Mouse (Mus musculus) neural tube, embryonic 11.5 days (tissue): ENCODE data around the gene Cdca4. TPM values are rescaled to one million over a fixed set of nuclear protein-coding genes. Genes with fewer than 3 reads are reported as not detected.
A peak's percentile ranks its signal among the peaks of the same experiment; 100 is the strongest.

Source experiments
- ATAC-seq: fragments of 200-750 bp; cut with Nextera tagmentation; 2 replicates; pipeline ENCODE4 v1.8.0; 2017; ENCODE audit warnings: moderate number of reproducible peaks, mild to moderate bottlenecking, moderate TSS enrichment, moderate library complexity; ENCODE audit not compliant: insufficient read depth, low FRiP score, low TSS enrichment
- DNase-seq: peaks from one replicate; pipeline ENCODE4 v3.0.0-alpha.2; 2015; ENCODE audit warnings: low spot score
- H3K27ac ChIP-seq: fragments of 300-500 bp; sonication (generic); 2 replicates; pipeline ENCODE4 v1.5.1; 2014; ENCODE audit warnings: low read depth, mild to moderate bottlenecking, low read length
- H3K27me3 ChIP-seq: fragments of 300-500 bp; sonication (generic); 2 replicates; pipeline ENCODE4 v1.6.1; 2014; ENCODE audit warnings: mild to moderate bottlenecking, low read length, mixed read lengths; ENCODE audit not compliant: control insufficient read depth, insufficient read depth
- H3K36me3 ChIP-seq: fragments of 300-500 bp; sonication (generic); 2 replicates; pipeline ENCODE4 v1.6.1; 2014; ENCODE audit warnings: mild to moderate bottlenecking, low read length, moderate library complexity, mixed read lengths; ENCODE audit not compliant: control insufficient read depth, insufficient read depth
- H3K4me1 ChIP-seq: fragments of 300-500 bp; sonication (generic); 2 replicates; pipeline ENCODE4 v1.6.1; 2014; ENCODE audit warnings: low read length, mixed read lengths; ENCODE audit not compliant: control insufficient read depth, insufficient read depth
- H3K4me2 ChIP-seq: fragments of 300-500 bp; sonication (generic); 2 replicates; pipeline ENCODE4 v1.6.1; 2014; ENCODE audit warnings: low read depth, mild to moderate bottlenecking, moderate library complexity
- H3K4me3 ChIP-seq: fragments of 300-500 bp; sonication (generic); 2 replicates; pipeline ENCODE4 v1.5.1; 2014; ENCODE audit warnings: low read depth, low read length
- H3K9ac ChIP-seq: fragments of 300-500 bp; sonication (generic); 2 replicates; pipeline ENCODE4 v1.6.1; 2014; ENCODE audit warnings: mild to moderate bottlenecking, low read length
- H3K9me3 ChIP-seq: fragments of 300-500 bp; sonication (generic); 2 replicates; pipeline ENCODE4 v1.6.1; 2016; ENCODE audit warnings: low read length; ENCODE audit not compliant: control insufficient read depth
- WGBS: fragments of 180-500 bp; shearing (Covaris S2); extraction: QIAGEN DNeasy Blood & Tissue Kit; methylation state at CpG from one replicate; pipeline ENCODE4 v1.1.7; 2014; 5-methylcytosine and 5-hydroxymethylcytosine counted together
- polyA plus RNA-seq: library from polyadenylated mRNA; unstranded; fragments of >200 nt; fragmentation: Nextera tagmentation; extraction: Ambion mirVana; gene quantifications from 2 replicates; pipeline ENCODE4 v1.2.1, GENCODE M21; 2014

Gene Cdca4
- polyA plus RNA-seq, 1 experiment from 2014 or later = 173 TPM

DNA sequence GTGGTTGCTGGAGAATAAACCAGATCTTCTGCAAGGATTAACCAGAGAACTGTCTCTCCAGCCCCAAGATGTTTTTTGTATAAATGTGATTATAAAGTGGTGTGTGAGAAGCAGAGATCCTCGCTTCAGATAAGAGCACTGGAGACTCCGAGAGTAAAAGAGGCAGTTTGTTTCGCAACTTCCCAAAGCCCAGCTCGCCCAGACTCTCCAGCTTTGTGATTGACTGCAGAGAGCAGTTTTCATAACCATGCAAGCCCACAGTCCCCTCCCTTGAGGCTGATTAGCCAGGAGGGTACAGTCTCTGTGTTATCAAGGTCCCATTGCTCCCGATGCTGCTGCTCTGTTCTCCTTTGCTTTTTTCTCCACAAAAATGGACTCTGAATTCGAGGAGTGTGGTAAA, 4.3 kb upstream of the Cdca4 start:
- no peaks in the 10 kb centered on the region for H3K36me3 ChIP-seq
- H3K4me3 ChIP-seq = no peak overlapping the region
- H3K27me3 ChIP-seq = no peaks in the 10 kb centered on the region
- H3K27ac ChIP-seq = no peak overlapping the region
- ATAC-seq = no peak
- DNase-seq = peak; percentile 9
- no peaks in the 10 kb centered on the region for H3K9me3 ChIP-seq
- no peak overlapping the region for H3K9ac ChIP-seq
- 94% methylated on average over 6 of the region's 6 CpGs for WGBS
- H3K4me1 ChIP-seq = peaks cover 7% of the 10 kb centered on the region
- no peak overlapping the region for H3K4me2 ChIP-seq

GRCm38 (mm10) chr12:112832411-112832810, 3.2 kb upstream of the Cdca4 start:
- Histone ChIP-seq H3K4me2 (no peak overlapping the region), H3K4me3 (no peak overlapping the region), H3K4me1 (peaks cover 16% of the 10 kb centered on the region), H3K9me3 (no peaks in the 10 kb centered on the region), H3K27me3 (no peaks in the 10 kb centered on the region), H3K36me3 (peaks cover 4% of the 10 kb centered on the region), H3K27ac (no peak overlapping the region), H3K9ac (no peak overlapping the region)
- DNase-seq = peak; percentile 1
- 92% methylated on average over 5 of the region's 5 CpGs for WGBS
- no peak for ATAC-seq

DNA sequence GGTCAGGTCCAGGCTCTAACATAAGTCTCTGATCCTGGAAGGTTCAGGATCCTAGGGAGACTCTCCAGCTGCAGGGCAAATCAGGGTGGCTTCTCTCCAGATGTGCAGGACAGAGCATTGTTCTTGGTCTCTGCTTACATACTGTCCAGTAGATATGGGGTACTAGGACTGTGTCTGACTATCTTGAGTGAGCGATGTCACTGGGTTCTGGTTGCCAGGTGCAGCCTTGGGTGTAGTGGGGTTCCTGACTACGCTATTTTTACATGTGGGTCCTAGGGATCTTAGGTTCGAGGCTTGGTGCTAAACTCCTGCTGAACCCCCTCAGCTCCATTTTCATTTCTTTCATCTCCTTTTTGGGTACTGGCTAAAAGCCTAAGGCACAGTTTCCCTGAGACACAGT, 1.3 kb upstream of the Cdca4 start:
- H3K4me3 ChIP-seq = peak overlapping the region; percentile 99
- 87% methylated on average over 3 of the region's 3 CpGs for WGBS
- no peak for DNase-seq
- no peaks in the 10 kb centered on the region for H3K9me3 ChIP-seq
- H3K4me1 ChIP-seq = peaks cover 20% of the 10 kb centered on the region
- peak overlapping the region; percentile 99 for H3K9ac ChIP-seq
- H3K27ac ChIP-seq = no peak overlapping the region
- ATAC-seq = no peak
- H3K4me2 ChIP-seq = peak overlapping the region; percentile 68
- H3K36me3 ChIP-seq = peaks cover 9% of the 10 kb centered on the region
- no peaks in the 10 kb centered on the region for H3K27me3 ChIP-seq

DNA sequence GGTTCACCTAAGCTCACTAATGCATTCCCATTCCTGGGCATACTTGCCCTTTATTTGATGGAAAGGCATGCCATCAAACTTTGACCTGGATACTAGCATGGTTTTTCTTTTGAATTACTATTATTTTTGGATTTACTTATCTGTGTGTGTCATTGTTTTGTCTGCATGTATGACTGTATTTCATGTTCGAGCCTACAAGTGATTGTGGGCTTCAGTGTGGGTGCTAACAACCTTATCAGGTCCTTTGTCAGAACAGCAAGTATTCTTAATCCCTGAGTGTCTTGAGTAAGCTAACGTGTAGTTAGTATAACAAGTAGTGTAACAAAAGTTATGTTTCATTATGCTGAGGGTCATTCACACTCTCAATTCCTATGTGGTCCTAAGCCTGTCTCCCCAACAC, 918 bp upstream of the Cdca4 start:
- H3K27ac ChIP-seq = 0 out of 2 replicates have a peak overlapping the region, but pooled peaks have one; percentile 39
- H3K36me3 ChIP-seq = peaks cover 9% of the 10 kb centered on the region
- no peaks in the 10 kb centered on the region for H3K27me3 ChIP-seq
- ATAC-seq (no peak), DNase-seq (no peak)
- H3K9me3 ChIP-seq = no peaks in the 10 kb centered on the region
- H3K9ac ChIP-seq = peak overlapping the region; percentile 99
- peak overlapping the region; percentile 99 for H3K4me3 ChIP-seq
- peaks cover 20% of the 10 kb centered on the region for H3K4me1 ChIP-seq
- peak overlapping the region; percentile 68 for H3K4me2 ChIP-seq
- 46% methylated on average over 2 of the region's 2 CpGs for WGBS

DNA sequence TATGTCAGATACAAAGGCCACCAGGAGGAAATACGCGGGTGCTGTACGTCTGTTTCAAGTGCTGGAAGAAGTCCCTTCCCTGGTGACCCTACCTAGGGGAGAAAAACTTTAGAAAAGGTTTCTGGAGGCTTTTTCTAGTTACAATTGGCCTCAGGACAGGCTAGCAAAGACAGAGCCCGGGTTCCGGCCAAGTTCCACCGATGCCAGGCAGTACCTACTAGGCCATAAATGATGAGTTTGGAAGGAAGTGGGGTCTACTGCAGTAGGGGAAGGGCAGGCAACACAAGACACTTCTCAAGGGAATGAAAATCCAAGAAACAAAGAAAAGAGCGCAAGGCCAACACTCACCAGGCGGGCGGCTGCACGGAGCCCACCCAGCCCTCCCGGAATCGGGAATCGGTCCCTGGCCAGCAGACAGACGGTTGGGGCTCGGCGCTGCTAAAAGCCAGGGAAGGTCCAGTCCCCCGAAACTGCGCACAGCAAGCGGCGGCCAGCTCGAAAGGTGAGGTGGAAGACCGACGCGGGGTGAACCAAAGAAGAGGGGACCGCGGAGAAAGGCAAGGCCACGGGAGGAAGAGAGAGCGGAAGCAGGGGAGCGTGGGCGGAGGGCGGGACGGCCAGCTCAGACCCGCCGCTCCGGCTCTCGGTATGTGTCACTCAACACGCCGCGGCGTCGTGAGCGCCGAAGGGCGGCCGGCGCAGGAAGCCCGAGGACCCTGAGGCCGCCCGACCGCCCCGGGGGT, 551 bp downstream of the Cdca4 start:
- H3K4me3 ChIP-seq = peak overlapping the region; percentile 99
- ATAC-seq (peak; percentile 84), DNase-seq (no peak)
- peaks cover 9% of the 10 kb centered on the region for H3K36me3 ChIP-seq
- H3K9ac ChIP-seq = peak overlapping the region; percentile 99
- peak overlapping the region; percentile 91 for H3K27ac ChIP-seq
- WGBS = under 1% methylated on average over 47 of the region's 51 CpGs
- no peaks in the 10 kb centered on the region for H3K27me3 ChIP-seq
- peaks cover 20% of the 10 kb centered on the region for H3K4me1 ChIP-seq
- no peaks in the 10 kb centered on the region for H3K9me3 ChIP-seq
- H3K4me2 ChIP-seq = peak overlapping the region; percentile 86

GRCm38 (mm10) chr12:112825901-112826300, 3.3 kb downstream of the Cdca4 start:
- H3K4me2 ChIP-seq = no peak overlapping the region
- no peak overlapping the region for H3K27ac ChIP-seq
- ATAC-seq = no peak
- no peaks in the 10 kb centered on the region for H3K27me3 ChIP-seq
- H3K9me3 ChIP-seq = no peaks in the 10 kb centered on the region
- peaks cover 16% of the 10 kb centered on the region for H3K36me3 ChIP-seq
- H3K4me3 ChIP-seq = no peak overlapping the region
- H3K9ac ChIP-seq = 0 out of 2 replicates have a peak overlapping the region, but pooled peaks have one; percentile 10
- 96% methylated on average over 5 of the region's 5 CpGs for WGBS
- peak; percentile 4 for DNase-seq
- H3K4me1 ChIP-seq = peaks cover 20% of the 10 kb centered on the region

DNA sequence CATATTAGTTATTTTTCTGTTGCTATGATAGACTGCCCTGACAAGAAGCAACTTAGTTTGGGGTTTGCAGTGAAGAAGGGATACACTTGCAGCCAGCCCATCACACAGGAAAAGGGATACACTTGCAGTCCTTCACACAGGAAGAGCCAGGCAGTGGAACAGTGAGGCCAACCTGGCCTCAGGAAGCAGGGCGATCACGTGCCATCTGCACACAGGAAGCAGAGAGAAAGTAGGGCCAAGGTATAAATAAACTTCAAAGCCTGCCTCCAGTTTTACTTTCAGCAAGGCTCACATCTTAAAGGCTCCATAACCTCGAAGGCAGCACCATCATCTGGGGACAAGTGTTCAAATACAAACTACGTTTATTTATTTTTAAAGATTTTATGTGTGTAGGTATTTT, 6.0 kb downstream of the Cdca4 start:
- DNase-seq (peak; percentile 1), ATAC-seq (no peak)
- no peaks in the 10 kb centered on the region for H3K9me3 ChIP-seq
- peaks cover 12% of the 10 kb centered on the region for H3K4me1 ChIP-seq
- peaks cover 20% of the 10 kb centered on the region for H3K36me3 ChIP-seq
- no peak overlapping the region for H3K27ac ChIP-seq
- H3K9ac ChIP-seq = no peak overlapping the region
- H3K4me3 ChIP-seq = no peak overlapping the region
- 89% methylated on average over 4 of the region's 4 CpGs for WGBS
- no peak overlapping the region for H3K4me2 ChIP-seq
- no peaks in the 10 kb centered on the region for H3K27me3 ChIP-seq

- no peaks in the 10 kb centered on the region for H3K27me3 ChIP-seq
- ATAC-seq (no peak), DNase-seq (peak; percentile 2)
- WGBS = 88% methylated on average over 2 of the region's 2 CpGs
- H3K4me1 ChIP-seq = peaks cover 6% of the 10 kb centered on the region
- no peak overlapping the region for H3K9ac ChIP-seq
- no peaks in the 10 kb centered on the region for H3K9me3 ChIP-seq
- H3K36me3 ChIP-seq = peaks cover 18% of the 10 kb centered on the region
- no peak overlapping the region for H3K4me2 ChIP-seq
- no peak overlapping the region for H3K4me3 ChIP-seq
- H3K27ac ChIP-seq = no peak overlapping the region
These were observed 6.5 kb downstream of the Cdca4 start for GRCm38 (mm10) chr12:112822676-112823075.

- Histone ChIP-seq H3K27ac (no peak overlapping the region), H3K4me2 (no peak overlapping the region), H3K27me3 (no peaks in the 10 kb centered on the region), H3K9me3 (no peaks in the 10 kb centered on the region), H3K36me3 (peaks cover 13% of the 10 kb centered on the region), H3K4me1 (no peaks in the 10 kb centered on the region), H3K4me3 (no peak overlapping the region), H3K9ac (no peak overlapping the region)
- ATAC-seq (no peak), DNase-seq (no peak)
- WGBS = 85% methylated on average over 4 of the region's 4 CpGs
These were observed 7.2 kb downstream of the Cdca4 start for GRCm38 (mm10) chr12:112821974-112822373.
